Mouse (Mus musculus) cerebellum, adult (tissue): ENCODE results near the gene Gm4553.
"Not testable (repeated sequence)": the region's sequence is repeated elsewhere in the genome, so short reads cannot be mapped to it uniquely, and the experiment has no call there.

Experiments used
- ATAC-seq: cut with Nextera tagmentation; 2 replicates; pipeline ENCODE4 v1.9.2; 2017; ENCODE audit warnings: mild to moderate bottlenecking, moderate library complexity, mixed read lengths; ENCODE audit not compliant: insufficient number of reproducible peaks, low FRiP score, low TSS enrichment

The Gm4553 gene

GRCm38 (mm10) chr7:142165639-142166038 is at the start of gene Gm4553:
Gm4553 (minus strand) TSS chr7:142165739.
- ATAC-seq = not testable (repeated sequence)

- not testable (repeated sequence) for ATAC-seq
Measured at GRCm38 (mm10) chr7:142212136-142212535, 46.6 kb upstream of the Gm4553 start.

DNA sequence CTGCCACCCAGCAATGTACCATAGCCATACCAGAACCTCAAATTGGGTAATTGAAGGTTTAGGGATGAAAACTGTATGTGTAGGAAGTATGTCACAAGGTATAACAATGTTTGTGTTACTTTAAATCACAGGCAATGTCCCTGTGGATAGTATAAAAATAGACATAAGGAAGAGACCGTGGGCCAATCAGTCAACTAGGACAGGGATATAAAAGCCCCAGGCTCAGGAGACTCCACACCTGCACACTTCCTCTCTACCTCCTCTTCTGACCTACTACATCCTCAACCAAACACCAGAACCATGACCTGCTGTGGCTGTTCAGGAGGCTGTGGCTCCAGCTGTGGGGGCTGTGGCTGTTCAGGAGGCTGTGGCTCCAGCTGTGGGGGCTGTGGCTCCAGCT is 46.0 kb upstream of the Gm4553 start, which contains the start of gene Gm7579:
Gm7579 (plus strand) TSS at position 301 of the 400 bp plus-strand sequence.
- no peak for ATAC-seq

GRCm38 (mm10) chr7:142206891-142207290 is 41.4 kb upstream of the Gm4553 start:
- ATAC-seq = not testable (repeated sequence)

- no peak for ATAC-seq
Measured at GRCm38 (mm10) chr7:142205488-142205887, 39.9 kb upstream of the Gm4553 start.

- ATAC-seq = no peak
Measured at GRCm38 (mm10) chr7:142201064-142201463, 35.5 kb upstream of the Gm4553 start, which contains the start of gene Krtap5-3. Krtap5-3 (plus strand) TSS chr7:142201364.

DNA sequence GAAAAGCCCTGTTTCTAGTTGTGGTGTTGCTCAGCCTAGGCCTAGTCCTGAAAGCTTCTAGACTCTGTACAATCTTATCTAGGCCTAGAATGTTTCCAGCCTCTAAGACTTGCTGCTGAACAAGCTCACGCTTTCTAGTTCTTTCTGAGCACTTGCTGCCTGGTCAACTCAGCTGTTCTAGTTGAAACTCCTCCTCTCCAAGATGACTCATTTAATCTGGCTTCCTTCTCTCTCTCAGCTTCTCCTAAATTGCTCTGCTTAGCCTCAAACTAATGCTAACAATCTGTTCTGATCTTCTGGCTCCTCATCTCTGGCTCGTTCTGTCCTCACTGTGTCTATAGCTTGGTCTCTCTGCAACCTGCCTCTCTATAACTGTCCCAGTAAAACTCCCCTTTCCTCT is 33.2 kb upstream of the Gm4553 start:
- no peak for ATAC-seq

GRCm38 (mm10) chr7:142190289-142190688 is 24.8 kb upstream of the Gm4553 start, which contains the start of gene Gm10153:
Gm10153 (minus strand) TSS chr7:142190389.
- no peak for ATAC-seq

DNA sequence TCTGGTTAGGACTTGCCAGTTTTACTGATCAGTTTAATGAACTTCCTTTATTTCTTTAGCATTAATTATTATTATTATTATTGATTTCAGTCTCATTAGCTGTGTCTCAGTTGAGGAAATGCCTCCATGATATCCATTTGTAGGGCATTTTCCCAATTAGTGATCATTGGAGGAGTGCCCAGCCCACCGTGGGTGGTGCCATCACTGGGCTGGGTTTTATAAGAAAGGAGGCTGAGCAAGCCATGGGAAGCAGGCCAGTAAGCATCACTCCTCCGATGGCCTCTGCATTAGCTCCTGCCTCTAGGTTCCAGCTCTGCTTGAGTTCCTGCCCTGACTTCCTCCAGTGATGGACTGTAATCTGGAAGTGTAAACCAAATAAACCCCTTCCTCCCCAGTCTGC is 22.6 kb upstream of the Gm4553 start:
- no peak for ATAC-seq

- no peak for ATAC-seq
Measured at GRCm38 (mm10) chr7:142181021-142181420, 15.5 kb upstream of the Gm4553 start.

- no peak for ATAC-seq
Measured at GRCm38 (mm10) chr7:142178685-142179084, 13.1 kb upstream of the Gm4553 start.

GRCm38 (mm10) chr7:142175905-142176304 is 10.4 kb upstream of the Gm4553 start, which contains the start of gene Krtap5-2:
Krtap5-2 (minus strand) TSS chr7:142176005.
- ATAC-seq = not testable (repeated sequence)

- no peak for ATAC-seq
Measured at GRCm38 (mm10) chr7:142169836-142170235, 4.3 kb upstream of the Gm4553 start.

DNA sequence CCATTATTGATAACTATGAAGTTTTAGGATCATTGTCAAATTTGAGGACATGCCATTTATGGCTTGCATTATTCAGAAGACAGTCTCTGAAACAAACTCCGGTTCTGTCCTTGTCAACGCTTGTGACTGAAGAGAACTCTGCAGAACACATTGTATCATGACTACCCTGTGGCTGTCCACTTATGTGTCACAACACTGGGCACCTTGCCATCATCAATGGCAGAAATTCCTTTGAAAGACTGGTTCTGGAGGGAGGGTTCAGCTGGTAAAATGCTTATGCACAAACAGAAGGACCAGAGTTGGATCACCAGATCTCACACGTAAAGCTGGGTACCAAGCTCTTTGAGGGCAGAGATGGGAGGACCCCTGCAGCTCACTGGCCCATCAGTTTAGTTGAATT is 6.2 kb downstream of the Gm4553 start:
- ATAC-seq = no peak

DNA sequence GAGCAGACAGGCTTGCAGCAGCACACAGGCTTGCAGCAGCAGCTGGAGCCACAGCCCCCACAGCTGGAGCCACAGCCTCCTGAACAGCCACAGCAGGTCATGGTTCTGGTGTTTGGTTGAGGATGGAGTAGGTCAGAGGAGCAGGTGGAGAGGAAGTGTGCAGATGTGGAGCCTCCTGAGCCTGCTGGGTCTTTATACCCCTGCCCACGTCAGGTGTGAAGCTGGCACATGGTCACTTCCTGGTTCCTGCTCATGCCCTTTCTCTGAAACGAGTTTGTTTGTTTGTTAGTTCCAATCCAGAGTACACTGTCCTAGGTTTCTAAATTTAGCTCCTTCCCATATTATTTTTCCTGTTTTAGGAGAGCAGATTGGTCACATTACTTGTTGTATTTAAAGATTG is 8.5 kb downstream of the Gm4553 start, which contains the start of gene Gm29735:
Gm29735 (minus strand) TSS at position 101 of the 400 bp plus-strand sequence.
- ATAC-seq = not testable (repeated sequence)

DNA sequence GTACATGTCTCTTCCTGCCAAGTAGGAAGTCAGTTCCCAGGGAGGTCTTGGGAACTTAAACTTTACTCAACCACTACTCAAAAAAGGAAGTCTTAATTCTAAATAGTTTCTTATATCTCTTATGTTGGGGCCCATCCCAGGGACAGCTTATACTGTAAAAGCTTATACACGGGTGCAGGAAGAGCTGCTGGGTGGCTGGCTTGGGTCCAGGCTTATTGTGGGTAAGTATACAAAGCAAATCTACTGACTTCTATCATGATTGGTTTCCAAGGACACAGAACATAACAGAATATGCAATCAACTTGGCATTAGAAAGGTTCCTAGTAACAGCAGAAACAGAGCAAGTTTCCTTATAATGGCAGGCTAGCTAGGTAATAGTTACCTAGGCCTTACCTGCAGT is 10.2 kb downstream of the Gm4553 start:
- ATAC-seq = no peak

- ATAC-seq = no peak
Measured at GRCm38 (mm10) chr7:142152191-142152590, 13.3 kb downstream of the Gm4553 start.

DNA sequence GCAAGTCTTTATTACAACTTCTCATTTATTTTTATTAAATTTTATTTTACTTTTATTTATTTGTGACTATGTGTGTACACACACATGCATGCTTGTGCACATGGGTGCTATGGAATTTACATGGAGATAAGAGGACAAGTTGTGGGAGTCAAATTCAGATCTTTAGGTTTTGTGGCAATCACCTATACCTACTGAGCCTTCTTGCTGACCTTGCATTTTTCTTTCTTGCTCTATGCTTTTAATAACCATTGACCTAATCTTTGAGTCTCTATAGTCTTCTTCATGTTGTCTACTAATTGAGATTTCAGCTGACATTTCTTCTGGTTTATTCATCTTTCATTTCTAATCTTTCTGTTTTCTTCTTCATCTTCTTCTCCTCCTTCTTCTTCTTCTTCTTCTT is 16.9 kb downstream of the Gm4553 start:
- ATAC-seq = no peak

DNA sequence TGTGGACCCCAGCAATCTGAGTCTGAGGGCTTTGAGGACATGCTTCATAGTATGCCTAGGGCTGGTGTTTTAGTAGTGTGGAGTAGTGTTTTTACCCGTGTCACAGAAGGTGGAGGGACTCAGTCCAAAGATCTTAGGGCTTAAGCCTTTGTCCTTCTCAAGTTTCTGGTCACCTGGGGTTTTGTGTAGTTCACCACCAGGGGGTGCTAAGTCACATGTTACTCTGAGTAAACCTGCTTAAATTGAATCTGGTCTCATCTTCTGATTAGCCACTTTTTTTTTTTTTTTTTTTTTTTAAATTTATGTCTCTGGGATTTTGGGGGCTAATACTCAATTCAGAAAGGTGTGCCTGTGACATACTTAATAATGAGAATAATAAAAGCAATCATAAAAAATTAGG is 19.5 kb downstream of the Gm4553 start:
- no peak for ATAC-seq

- no peak for ATAC-seq
Measured at GRCm38 (mm10) chr7:142145413-142145940, 20.1 kb downstream of the Gm4553 start.

GRCm38 (mm10) chr7:142144507-142144906 is 21.0 kb downstream of the Gm4553 start, which contains the start of gene Gm45337:
Gm45337 (minus strand) TSS chr7:142144607.
- no peak for ATAC-seq

GRCm38 (mm10) chr7:142143506-142144010 is 22.0 kb downstream of the Gm4553 start:
- ATAC-seq = not testable (repeated sequence)
